Mouse (Mus musculus) midbrain, postnatal 0 days (tissue): Measurements from ENCODE around the gene Mrps33. TPM values are rescaled to one million over a fixed set of nuclear protein-coding genes. Genes with fewer than 3 reads are reported as not detected.

Experiments
- ATAC-seq: fragments of 200-750 bp; cut with Nextera tagmentation; 2 replicates; pipeline ENCODE4 v1.8.0; 2017; ENCODE audit warnings: moderate number of reproducible peaks, mild to moderate bottlenecking, moderate TSS enrichment, moderate library complexity; ENCODE audit not compliant: low FRiP score
- DNase-seq: peaks from one replicate; pipeline ENCODE4 v3.0.0-alpha.2; 2015; ENCODE audit warnings: low spot score
- H3K27ac ChIP-seq: fragments of 300-500 bp; sonication (generic); 2 replicates; pipeline ENCODE4 v1.5.1; 2014; ENCODE audit warnings: low read depth, mild to moderate bottlenecking, low read length, mixed read lengths
- H3K27me3 ChIP-seq: fragments of 300-500 bp; sonication (generic); 2 replicates; pipeline ENCODE4 v1.6.1; 2014; ENCODE audit warnings: low read length, control low read depth, mixed read lengths; ENCODE audit not compliant: insufficient read depth
- H3K36me3 ChIP-seq: fragments of 300-500 bp; sonication (generic); 2 replicates; pipeline ENCODE4 v1.6.1; 2014; ENCODE audit warnings: low read length, control low read depth, mixed read lengths; ENCODE audit not compliant: insufficient read depth
- H3K4me1 ChIP-seq: fragments of 300-500 bp; sonication (generic); 2 replicates; pipeline ENCODE4 v1.6.1; 2014; ENCODE audit warnings: mild to moderate bottlenecking, control low read depth, antibody characterized with exemption, low read length, mixed read lengths; ENCODE audit not compliant: insufficient read depth
- H3K4me2 ChIP-seq: fragments of 300-500 bp; sonication (generic); 2 replicates; pipeline ENCODE4 v1.6.1; 2014; ENCODE audit warnings: low read depth, mild to moderate bottlenecking, low read length, mixed read lengths; ENCODE audit not compliant: poor library complexity, severe bottlenecking
- H3K4me3 ChIP-seq: fragments of 300-500 bp; sonication (generic); 2 replicates; pipeline ENCODE4 v1.5.1; 2014; ENCODE audit warnings: low read depth, mild to moderate bottlenecking, low read length, moderate library complexity
- H3K9ac ChIP-seq: fragments of 300-500 bp; sonication (generic); replicated peaks from 2 replicates; pipeline ENCODE4 v1.6.1; 2014; ENCODE audit warnings: mild to moderate bottlenecking, low read length, moderate library complexity, mixed read lengths; ENCODE audit not compliant: poor library complexity, severe bottlenecking
- H3K9me3 ChIP-seq: fragments of 300-500 bp; sonication (generic); 2 replicates; pipeline ENCODE4 v1.6.1; 2016; ENCODE audit warnings: low read length, control low read depth
- CTCF ChIP-seq: IDR thresholded peaks from 2 replicates; pipeline ENCODE4 v1.5.1; 2016; ENCODE audit warnings: antibody characterized with exemption, mild to moderate bottlenecking
- WGBS: fragments of 180-500 bp; shearing (Covaris S2); extraction: QIAGEN DNeasy Blood & Tissue Kit; methylation state at CpG from one replicate; pipeline ENCODE4 v1.1.7; 2014; 5-methylcytosine and 5-hydroxymethylcytosine counted together
- polyA plus RNA-seq: library from polyadenylated mRNA; unstranded; fragments of >200 nt; fragmentation: Nextera tagmentation; extraction: Ambion mirVana; gene quantifications from 2 replicates; pipeline ENCODE4 v1.2.1, GENCODE M21; 2015
- total RNA-seq: library from RNA; depleted of rRNA; stranded (reverse); fragments of >200 nt; gene quantifications from 2 replicates; pipeline ENCODE4 v1.2.3, GENCODE M21; 2014; rRNA removed

The Mrps33 gene
- total and polyA plus RNA-seq, 2 experiments from 2014 or later = 34.3 to 171 TPM

GRCm38 (mm10) chr6:39776275-39776674 is 34.5 kb downstream of the Mrps33 start:
- Histone ChIP-seq H3K4me2 (no peak overlapping the region), H3K4me3 (no peak overlapping the region), H3K27ac (no peak overlapping the region), H3K9me3 (no peaks in the 10 kb centered on the region), H3K9ac (no peak overlapping the region), H3K4me1 (no peaks in the 10 kb centered on the region), H3K27me3 (no peaks in the 10 kb centered on the region), H3K36me3 (no peaks in the 10 kb centered on the region)
- 92% methylated on average over 6 of the region's 6 CpGs for WGBS
- TF ChIP-seq CTCF = no peak
- DNase-seq (no peak), ATAC-seq (no peak)

DNA sequence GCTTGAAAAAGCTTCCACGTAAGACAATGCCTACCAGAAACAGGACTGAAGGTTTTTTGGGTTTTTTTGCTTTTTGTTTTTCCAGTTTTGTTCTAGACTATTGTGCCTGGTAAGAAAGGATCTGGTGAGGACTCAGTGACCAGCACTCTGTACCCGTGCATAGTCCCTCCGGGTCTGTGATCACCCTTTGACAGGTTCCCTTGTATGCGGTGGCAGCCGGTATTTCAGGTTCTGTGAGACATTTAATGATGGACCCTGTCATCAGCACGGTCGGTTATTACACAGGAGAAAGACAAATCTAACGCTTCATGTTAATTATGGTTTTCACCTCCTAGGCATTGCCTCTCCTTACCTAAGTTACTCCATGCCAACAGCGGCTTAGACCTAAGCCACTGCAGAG is 35.8 kb downstream of the Mrps33 start:
- Histone ChIP-seq H3K36me3 (no peaks in the 10 kb centered on the region), H3K4me2 (no peak overlapping the region), H3K9me3 (no peaks in the 10 kb centered on the region), H3K4me1 (no peaks in the 10 kb centered on the region), H3K4me3 (no peak overlapping the region), H3K27ac (no peak overlapping the region), H3K27me3 (no peaks in the 10 kb centered on the region), H3K9ac (no peak overlapping the region)
- no peak for DNase-seq
- no peak for TF ChIP-seq CTCF
- WGBS = 90% methylated on average over 9 of the region's 9 CpGs
- no peak for ATAC-seq

- no peak overlapping the region for H3K27ac ChIP-seq
- H3K9me3 ChIP-seq = no peaks in the 10 kb centered on the region
- H3K4me1 ChIP-seq = no peaks in the 10 kb centered on the region
- no peaks in the 10 kb centered on the region for H3K36me3 ChIP-seq
- no peak for DNase-seq
- 88% methylated on average over 2 of the region's 2 CpGs for WGBS
- no peak for ATAC-seq
- no peak overlapping the region for H3K4me3 ChIP-seq
- no peak for TF ChIP-seq CTCF
- H3K4me2 ChIP-seq = no peak overlapping the region
- H3K9ac ChIP-seq = no peak overlapping the region
- H3K27me3 ChIP-seq = no peaks in the 10 kb centered on the region
Observed at GRCm38 (mm10) chr6:39757229-39757628, 53.6 kb downstream of the Mrps33 start.

Other genes with a start within 250 kb of the Mrps33 start
- 16.9 and 31.0 TPM in 2 replicates for gene Adck2, start 237.1 kb downstream of the Mrps33 start, total RNA-seq
- 44.9 and 45.9 TPM in 2 replicates for gene Adck2, start 237.1 kb downstream of the Mrps33 start, polyA plus RNA-seq
- not detected in 2 replicates for gene Gm42420, start 225.2 kb downstream of the Mrps33 start, total RNA-seq
- 1.5 and 1.8 TPM in 2 replicates for gene Gm42420, start 225.2 kb downstream of the Mrps33 start, polyA plus RNA-seq
- 234 and 290 TPM in 2 replicates for gene Ndufb2, start 218.4 kb downstream of the Mrps33 start, total RNA-seq
- 589 and 646 TPM in 2 replicates for gene Ndufb2, start 218.4 kb downstream of the Mrps33 start, polyA plus RNA-seq
- gene Braf, start 85.5 kb downstream of the Mrps33 start, total RNA-seq = 46.0 and 48.0 TPM in 2 replicates
- gene Braf, start 85.5 kb downstream of the Mrps33 start, polyA plus RNA-seq = 14.4 and 17.1 TPM in 2 replicates
- gene Tmem178b, start 62.3 kb upstream of the Mrps33 start, total RNA-seq = 159 and 190 TPM in 2 replicates
- 27.3 and 31.3 TPM in 2 replicates for gene Tmem178b, start 62.3 kb upstream of the Mrps33 start, polyA plus RNA-seq